Mouse (Mus musculus) v-Abl transformed pro-B cells (cell line): ENCODE measurements around the gene Rpp14.

Experiments used
- in situ Hi-C, 2 experiments: fragments of 400-800 bp; cut with MboI; formaldehyde crosslinking; loops; one replicate each; pipeline ENCODE4 v1.15.1; 2025; ENCODE audit not compliant: unreplicated experiment in 2 of 2

Gene Rpp14

DNA sequence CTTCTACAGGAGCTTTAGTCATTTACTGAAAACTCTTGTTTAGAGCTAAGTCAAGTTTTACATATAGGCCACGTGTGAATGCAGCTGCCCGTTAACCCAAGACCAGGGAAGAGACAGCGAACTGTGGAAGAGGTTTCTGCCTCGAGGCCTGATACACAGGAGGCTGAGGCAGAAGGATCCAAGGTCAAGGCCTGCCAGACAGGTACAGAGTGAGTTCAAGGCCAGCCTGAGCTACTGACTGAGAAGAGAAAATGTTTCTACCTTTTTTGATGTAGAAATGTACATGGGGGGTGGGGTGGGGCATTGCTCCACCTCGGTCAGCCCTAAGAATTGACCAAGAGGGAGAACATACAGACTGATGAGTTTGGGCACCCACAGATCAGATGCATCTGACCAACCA is 24.1 kb upstream of the Rpp14 start:
- in situ Hi-C loops = no loop called here

GRCm38 (mm10) chr14:8059938-8060337 is 20.2 kb upstream of the Rpp14 start:
- in situ Hi-C loops = no loop called here

GRCm38 (mm10) chr14:8062076-8062475 is 18.1 kb upstream of the Rpp14 start:
- in situ Hi-C loops = no loop called here

DNA sequence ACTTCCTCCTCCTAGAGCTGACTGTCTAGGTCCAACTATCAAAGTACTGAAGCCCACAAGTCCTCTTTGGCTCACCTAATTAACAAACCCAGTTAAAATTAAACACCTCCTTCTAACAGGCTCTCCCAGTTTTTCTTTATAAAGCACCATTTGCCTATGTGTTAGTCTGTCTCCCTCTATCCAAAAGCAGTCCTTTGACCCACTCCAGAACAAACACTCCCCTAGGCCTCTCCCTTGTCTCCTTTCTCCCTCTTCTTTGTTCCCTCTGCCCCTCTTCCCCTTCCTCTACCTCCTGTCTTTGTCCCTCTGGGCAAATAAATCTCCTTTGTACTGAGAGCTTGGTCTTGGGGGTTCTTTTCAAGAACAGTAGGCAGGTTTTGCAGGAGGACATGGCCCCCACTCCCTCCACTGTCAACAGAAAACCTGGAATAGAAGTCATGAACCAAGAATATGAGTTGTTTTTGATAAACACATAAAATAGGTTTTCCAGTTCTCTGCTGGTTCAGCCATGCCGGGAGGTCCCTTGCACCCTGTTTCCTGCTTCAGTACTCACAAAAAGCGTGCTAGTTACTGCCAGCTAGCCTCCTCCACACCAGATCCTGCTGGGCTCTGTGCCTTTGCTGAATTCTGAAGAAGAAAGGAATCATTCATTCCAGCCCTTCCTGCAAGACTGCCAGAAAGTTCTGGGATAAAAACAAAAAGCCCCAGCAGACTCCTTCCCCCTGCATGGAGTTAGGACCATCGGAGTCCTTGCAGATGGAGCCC is 17.4 kb upstream of the Rpp14 start:
- in situ Hi-C loops = no loop called here

DNA sequence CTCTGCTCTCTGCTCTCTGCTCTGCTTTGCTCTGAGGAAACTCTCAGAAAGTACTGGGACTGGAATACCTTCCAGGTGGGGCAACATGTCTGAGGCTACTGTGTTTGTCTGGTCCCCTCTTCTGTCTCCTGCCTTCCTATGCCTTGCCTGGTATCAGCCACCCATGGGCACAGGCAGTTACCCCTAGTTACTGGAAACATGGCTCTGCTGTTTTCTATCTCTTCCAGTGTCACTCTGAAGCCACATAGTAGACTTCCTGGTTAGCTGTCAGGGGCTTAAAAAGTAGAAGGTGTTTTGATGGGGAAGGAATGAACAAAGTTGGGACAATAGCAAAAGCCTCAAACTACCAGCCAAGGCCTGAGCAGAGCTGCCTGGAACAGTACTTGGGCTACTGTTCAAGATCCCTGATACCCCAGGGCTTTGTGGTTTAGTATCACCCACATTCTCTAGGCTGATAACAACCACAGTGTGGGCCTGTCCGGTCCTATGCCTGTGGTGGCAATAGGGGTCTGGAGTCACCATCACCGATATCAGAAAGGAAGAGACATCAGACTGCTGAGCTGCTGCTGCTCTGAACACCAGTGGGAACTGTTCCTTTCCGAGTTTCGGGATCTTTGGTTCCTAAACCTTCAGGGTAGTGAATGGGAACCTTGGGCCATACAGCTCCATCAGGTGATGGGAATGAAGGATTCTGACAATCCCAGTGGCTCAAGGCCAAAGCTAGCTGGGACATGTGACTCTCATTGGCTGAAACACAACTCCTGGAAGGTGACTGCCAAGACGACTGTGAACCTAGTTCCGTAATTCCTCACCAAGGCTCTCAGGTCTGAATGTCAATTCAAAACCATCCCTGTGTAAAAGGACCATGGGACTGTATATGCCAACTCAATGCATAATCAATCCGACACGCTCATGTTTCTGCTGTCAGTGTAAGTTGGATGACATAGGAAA is 16.1 kb upstream of the Rpp14 start:
- in situ Hi-C loops = no loop called here

DNA sequence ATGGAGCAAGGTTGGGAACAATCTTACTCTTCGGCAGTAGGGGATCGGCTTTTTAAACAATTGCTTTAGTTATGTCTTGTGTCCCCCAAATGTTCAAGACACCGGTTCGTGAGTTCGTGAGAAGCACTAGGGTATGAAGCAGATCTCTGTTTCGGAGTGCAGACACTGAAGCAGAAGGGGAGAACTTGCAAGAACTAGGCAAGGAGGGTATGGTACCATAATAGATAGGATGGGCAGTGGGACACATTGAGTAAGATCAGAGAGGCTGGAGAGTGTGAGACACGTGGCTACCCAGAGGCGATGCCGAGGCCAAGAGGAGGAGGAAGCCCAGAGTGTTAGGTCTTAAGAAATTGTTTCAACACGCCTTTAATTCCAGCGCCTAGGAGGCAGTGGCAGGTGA is 551 bp downstream of the Rpp14 start:
- in situ Hi-C loops = loop anchor here in 1 of 2 experiments (5.0 kb wide), 1 partner anchor 272 kb away; no protein-coding TSS in a partner anchor

- in situ Hi-C loops = loop anchor here in 1 of 2 experiments (5.0 kb wide), 1 partner anchor 269 kb away; no protein-coding TSS in a partner anchor
Measured at GRCm38 (mm10) chr14:8082949-8083348, 2.8 kb downstream of the Rpp14 start.

GRCm38 (mm10) chr14:8089016-8089415 is 8.8 kb downstream of the Rpp14 start:
- in situ Hi-C loops = no loop called here

DNA sequence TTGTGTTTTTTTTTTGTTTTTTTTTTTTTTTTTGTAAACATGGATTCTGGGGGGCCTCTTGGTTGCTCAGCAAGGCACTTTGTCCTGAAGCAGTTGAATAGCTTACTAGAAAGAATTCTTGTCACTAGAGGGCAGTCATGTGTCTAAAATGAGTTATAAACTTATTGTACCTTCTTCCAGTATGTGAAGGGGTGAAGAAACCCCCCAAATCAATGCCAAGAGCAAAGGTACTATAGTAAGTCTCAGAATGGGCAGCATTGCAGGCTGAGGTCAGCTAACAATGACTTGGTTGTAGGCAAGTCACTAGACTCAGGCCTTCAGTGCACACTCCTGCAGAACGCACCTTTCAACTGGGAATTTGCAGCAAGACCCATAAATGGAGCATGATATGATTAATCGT is 12.4 kb downstream of the Rpp14 start:
- in situ Hi-C loops = loop anchor here (5.0 kb wide), 3 partner anchors 70 to 250 kb away; partner anchors contain the start of gene Pdhb (in 1 of the 2)

GRCm38 (mm10) chr14:8093427-8093826 is 13.3 kb downstream of the Rpp14 start:
- in situ Hi-C loops = loop anchor here (5.0 kb wide), 3 partner anchors 69 to 249 kb away; partner anchors contain the start of gene Pdhb (in 1 of the 2)

DNA sequence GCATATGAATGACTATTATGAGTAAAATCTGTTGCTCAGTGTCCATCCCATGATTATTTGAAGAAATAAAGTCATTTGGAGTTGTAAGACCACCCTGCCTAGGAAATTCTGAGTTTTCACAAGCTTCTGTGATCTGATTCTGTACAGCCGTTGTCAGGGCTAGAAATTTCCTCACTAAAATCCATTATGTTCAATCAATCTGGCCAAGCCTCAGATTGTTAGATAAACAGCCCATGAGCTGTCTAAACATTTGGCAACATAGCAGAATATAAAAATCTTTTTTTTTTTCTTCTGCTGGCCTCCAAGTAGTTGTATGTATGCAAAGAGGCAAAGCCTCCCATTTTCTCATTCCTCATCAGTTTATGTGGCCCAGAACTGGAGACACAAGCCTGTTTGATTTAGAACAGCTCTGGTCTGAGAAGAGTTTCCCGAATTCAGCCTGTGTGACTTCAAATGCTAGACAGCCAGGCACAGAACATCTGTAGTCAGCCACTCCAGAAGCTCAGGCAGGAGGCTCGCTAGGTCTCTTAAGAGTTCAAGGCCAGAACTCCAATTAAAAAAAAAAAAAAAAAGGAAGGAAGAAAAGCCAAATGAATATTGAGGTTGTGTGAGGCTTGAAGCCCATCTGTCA is 14.9 kb downstream of the Rpp14 start:
- in situ Hi-C loops = loop anchor here (5.0 kb wide), 4 partner anchors 57 to 247 kb away; partner anchors contain the start of gene Pdhb (in 1 of the 2)

GRCm38 (mm10) chr14:8095562-8095950 is 15.4 kb downstream of the Rpp14 start:
- in situ Hi-C loops = loop anchor here in 1 of 2 experiments (5.0 kb wide), 1 partner anchor 57 kb away; no protein-coding TSS in a partner anchor

- in situ Hi-C loops = loop anchor here in 1 of 2 experiments (5.0 kb wide), 1 partner anchor 54 kb away; no protein-coding TSS in a partner anchor
Measured at GRCm38 (mm10) chr14:8097978-8098686, 18.0 kb downstream of the Rpp14 start, which contains the start of gene Pxk. TSS of gene Pxk (plus strand) at chr14:8098211.

- in situ Hi-C loops = loop anchor here in 1 of 2 experiments (5.0 kb wide), 1 partner anchor 54 kb away; no protein-coding TSS in a partner anchor
Measured at GRCm38 (mm10) chr14:8098687-8098995, 18.5 kb downstream of the Rpp14 start.

DNA sequence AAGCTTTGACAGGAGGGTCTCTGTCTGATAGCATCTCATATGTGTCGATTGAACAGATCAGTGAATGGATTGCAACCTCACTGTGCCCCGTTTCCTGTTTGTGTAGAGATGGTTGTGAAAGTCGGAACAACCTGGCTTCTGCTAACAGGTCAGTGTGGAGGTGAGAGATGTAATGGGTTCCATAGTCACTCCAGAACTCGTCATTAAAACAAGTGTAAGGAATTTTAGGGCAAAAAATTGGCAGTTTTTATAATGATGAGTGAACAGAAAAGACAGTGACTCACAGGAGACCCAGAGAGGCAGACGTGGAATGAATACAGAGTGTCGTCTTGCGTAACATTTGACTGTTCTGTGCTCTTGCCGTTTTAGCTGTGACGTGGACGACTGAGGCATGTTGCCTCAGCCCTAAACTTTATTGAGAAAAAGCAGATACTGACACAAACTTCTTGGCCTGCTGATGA is 19.4 kb downstream of the Rpp14 start:
- in situ Hi-C loops = loop anchor here (5.0 kb wide), 2 partner anchors 43 to 53 kb away; no protein-coding TSS in a partner anchor

GRCm38 (mm10) chr14:8101886-8102285 is 21.7 kb downstream of the Rpp14 start:
- in situ Hi-C loops = loop anchor here in 1 of 2 experiments (5.0 kb wide), 1 partner anchor 40 kb away; no protein-coding TSS in a partner anchor

DNA sequence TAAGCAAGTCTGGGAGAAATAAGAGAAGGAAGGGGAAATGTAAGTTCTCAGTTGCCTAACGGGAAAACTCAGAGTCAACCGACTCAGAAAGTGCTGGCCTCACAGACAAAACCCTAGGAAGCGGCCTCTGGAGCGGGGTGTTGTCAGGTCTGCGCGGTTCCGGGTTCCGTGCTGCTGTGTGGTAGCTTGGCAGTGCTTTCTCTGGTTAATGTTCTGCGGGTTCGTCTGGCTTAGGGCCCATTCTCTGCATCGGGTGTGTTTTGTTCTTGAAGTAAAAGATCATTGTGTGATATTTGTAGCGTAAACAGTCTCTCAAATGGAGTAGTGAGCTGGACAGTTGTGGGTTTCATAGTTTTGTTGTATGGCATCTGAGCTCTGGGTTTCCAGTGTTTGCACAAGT is 22.5 kb downstream of the Rpp14 start:
- in situ Hi-C loops = loop anchor here in 1 of 2 experiments (5.0 kb wide), 1 partner anchor 40 kb away; no protein-coding TSS in a partner anchor

DNA sequence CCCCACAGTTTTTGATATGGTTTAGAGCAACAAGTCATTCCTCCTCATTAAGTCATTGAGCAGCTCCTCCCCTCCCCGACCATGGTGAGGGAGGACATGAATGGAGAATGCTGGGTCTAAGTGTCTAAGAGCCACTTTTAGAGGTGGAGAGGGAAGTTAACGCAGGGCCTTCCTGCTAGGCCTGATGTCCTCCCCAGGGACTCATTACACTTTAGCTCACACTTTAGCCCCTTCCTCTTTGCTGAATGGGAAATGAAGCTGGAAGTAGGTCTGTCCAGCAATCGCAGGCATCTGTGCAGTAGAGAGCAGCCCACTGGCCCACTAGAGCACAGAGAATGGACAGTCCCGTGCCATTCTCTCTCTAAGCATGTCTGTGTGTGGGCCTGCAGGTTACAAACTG is 27.9 kb downstream of the Rpp14 start:
- in situ Hi-C loops = no loop called here

DNA sequence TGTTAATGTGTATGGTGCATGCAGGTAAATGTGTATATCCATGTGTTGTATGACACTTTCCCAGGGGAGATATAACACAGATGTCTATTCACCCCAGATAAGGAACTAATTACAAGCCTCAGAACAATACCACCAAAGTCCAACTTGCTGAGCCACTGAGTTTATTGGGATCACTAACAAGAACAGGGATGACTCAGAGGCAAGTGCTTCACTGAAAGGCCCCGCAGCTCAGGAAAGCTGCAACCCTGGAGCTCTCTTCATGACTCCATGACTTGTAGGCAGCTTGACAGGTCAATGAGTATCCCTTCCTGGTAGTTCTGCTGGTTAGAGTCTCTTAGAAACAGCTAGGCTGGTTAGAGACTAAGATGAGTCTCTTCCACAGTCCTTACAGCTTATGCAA is 28.8 kb downstream of the Rpp14 start:
- in situ Hi-C loops = no loop called here
